Mouse (Mus musculus): ENCODE data around the gene Clcnkb. TPM values are rescaled to one million over a fixed set of nuclear protein-coding genes. Genes with fewer than 3 reads are reported as not detected.

Clcnkb gene
- polyA plus RNA-seq, 1 experiment from 2014 or later: not detected

DNA sequence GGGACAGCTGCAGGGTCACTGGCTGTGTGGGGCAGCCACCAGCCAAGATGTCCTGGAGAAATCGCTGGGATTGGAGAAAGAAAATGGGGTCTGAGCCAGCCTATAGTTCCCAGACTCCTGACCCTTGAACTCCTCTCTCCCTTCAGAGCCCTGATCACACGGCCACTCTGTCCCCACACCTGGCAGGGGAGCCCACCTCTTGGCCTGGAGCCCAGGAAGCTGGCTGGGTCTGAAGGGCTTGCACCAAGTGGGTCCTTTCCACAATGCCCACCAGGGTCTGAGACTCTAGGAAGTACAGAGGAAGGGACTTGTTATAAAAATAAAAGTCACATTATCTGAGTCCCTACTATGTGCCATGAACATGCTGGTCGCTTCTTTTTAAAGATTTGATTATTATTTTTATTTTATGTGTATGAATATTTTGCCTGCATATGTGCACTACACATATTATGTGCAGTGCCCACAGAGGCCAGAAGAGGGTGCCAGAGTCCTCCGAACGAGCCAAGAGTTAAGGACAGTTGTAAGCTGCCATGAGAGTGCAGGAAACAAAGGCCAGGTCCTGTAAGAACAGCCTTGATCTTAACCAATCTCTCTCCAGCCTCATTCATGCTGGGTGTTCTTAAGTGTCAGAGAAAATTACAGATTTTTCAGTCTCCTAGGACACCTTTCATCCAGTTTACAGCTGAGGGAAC lies 28.6 kb downstream of the Clcnkb start:
- TF ChIP-seq CTCF (IDR thresholded peaks at IDR 0.05): peak; percentile 85
- TF ChIP-seq EP300 (IDR thresholded peaks at IDR 0.05): no peak
- 15% methylated on average over 5 of the region's 5 CpGs for whole genome bisulfite sequencing

DNA sequence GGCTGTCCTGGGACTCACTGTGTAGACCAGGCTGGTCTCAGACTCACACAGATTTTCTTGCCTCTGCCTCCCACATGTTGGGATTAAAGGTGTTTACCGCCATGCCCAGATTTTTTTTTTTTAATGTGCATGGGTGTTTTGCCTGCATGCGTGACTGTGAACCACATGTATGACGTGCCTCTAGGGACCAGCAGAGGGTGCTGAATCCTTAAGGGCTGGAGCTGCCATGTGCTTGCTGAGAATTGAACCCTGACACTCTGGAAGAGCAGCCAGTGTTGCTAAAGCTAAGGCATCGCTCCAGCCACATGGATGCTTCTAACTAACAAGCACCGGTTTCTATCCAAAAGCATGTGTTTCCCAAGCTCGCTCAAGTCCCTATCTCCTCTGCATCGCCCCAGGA lies 29.7 kb downstream of the Clcnkb start:
- WGBS: 73% methylated on average over 7 of the region's 7 CpGs
- TF ChIP-seq EP300 (IDR thresholded peaks at IDR 0.05) (no peak), CTCF (IDR thresholded peaks at IDR 0.05) (peak; percentile 15)
- H3K9me3 ChIP-seq (ENCODE audit: low read length): no peaks in the 10 kb centered on the region

More for the DNA sequence above, 28.6 kb downstream of the Clcnkb start:
- Histone ChIP-seq H3K27ac (ENCODE audit: low read length) (no peak overlapping the region), H3K4me3 (ENCODE audit: low read depth, low read length) (no peak overlapping the region), H3K4me2 (replicated peaks; ENCODE audit: low read depth, low read length) (no peak overlapping the region), H3K36me3 (ENCODE audit: insufficient read depth, low read length) (no peaks in the 10 kb centered on the region), H3K9me3 (ENCODE audit: low read length) (no peaks in the 10 kb centered on the region), H3K27me3 (replicated peaks; ENCODE audit: insufficient read depth, low read length) (peaks cover 6% of the 10 kb centered on the region; the same call in 1 of the 2 replicates), H3K4me1 (ENCODE audit: insufficient read depth, low read depth, low read length) (peaks cover 6% of the 10 kb centered on the region), H3K9ac (replicated peaks; ENCODE audit: low read depth) (no peak overlapping the region)
- DNase-seq (ENCODE audit: low spot score): peak; percentile 82
- peak; percentile 69 for ATAC-seq

DNA sequence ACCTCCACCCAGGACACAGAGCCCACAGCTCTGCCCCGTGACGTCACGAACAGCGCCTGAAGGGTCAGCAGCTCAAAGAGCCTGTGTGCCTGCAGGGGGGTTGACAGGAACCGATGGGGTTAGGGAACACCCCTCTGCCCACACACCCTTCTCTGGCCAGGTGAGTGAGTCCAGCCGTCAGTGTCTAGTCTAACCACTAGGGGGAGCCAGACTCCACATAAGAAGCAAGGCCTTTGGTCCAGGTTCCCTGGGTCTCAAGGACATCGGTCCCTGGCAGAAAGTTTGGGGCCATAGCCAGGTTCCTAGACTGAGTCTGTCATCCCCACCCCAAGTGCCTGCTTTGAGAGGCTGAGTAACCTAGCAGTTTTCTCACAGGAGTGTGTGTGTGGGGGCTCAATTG lies 30.5 kb downstream of the Clcnkb start:
- H3K9ac ChIP-seq (replicated peaks; ENCODE audit: low read depth): no peak overlapping the region
- H3K27me3 ChIP-seq (replicated peaks; ENCODE audit: insufficient read depth, low read length): peaks cover 8% of the 10 kb centered on the region; the same call in 1 of the 2 replicates
- WGBS: 0% methylated on average over 4 of the region's 7 CpGs
- no peak overlapping the region for H3K27ac ChIP-seq (ENCODE audit: low read length)
- ATAC-seq (peak; percentile 55), DNase-seq (ENCODE audit: low spot score) (peak; percentile 76)
- no peaks in the 10 kb centered on the region for H3K36me3 ChIP-seq (ENCODE audit: insufficient read depth, low read length)
- TF ChIP-seq CTCF (IDR thresholded peaks at IDR 0.05) (peak; percentile 94), EP300 (IDR thresholded peaks at IDR 0.05) (no peak)
- no peak overlapping the region for H3K4me3 ChIP-seq (ENCODE audit: low read depth, low read length)
- H3K4me2 ChIP-seq (replicated peaks; ENCODE audit: low read depth, low read length): no peak overlapping the region
- no peaks in the 10 kb centered on the region for H3K9me3 ChIP-seq (ENCODE audit: low read length)
- peaks cover 7% of the 10 kb centered on the region for H3K4me1 ChIP-seq (ENCODE audit: insufficient read depth, low read depth, low read length)

More for the DNA sequence above, 29.7 kb downstream of the Clcnkb start:
- no peak overlapping the region for H3K27ac ChIP-seq (ENCODE audit: low read length)
- no peaks in the 10 kb centered on the region for H3K36me3 ChIP-seq (ENCODE audit: insufficient read depth, low read length)
- no peak for DNase-seq (ENCODE audit: low spot score)
- peaks cover 8% of the 10 kb centered on the region; the same call in 1 of the 2 replicates for H3K27me3 ChIP-seq (replicated peaks; ENCODE audit: insufficient read depth, low read length)
- no peak overlapping the region for H3K4me3 ChIP-seq (ENCODE audit: low read depth, low read length)
- H3K4me2 ChIP-seq (replicated peaks; ENCODE audit: low read depth, low read length): no peak overlapping the region
- ATAC-seq: no peak
- H3K9ac ChIP-seq (replicated peaks; ENCODE audit: low read depth): no peak overlapping the region
- H3K4me1 ChIP-seq (ENCODE audit: insufficient read depth, low read depth, low read length): peaks cover 7% of the 10 kb centered on the region

DNA sequence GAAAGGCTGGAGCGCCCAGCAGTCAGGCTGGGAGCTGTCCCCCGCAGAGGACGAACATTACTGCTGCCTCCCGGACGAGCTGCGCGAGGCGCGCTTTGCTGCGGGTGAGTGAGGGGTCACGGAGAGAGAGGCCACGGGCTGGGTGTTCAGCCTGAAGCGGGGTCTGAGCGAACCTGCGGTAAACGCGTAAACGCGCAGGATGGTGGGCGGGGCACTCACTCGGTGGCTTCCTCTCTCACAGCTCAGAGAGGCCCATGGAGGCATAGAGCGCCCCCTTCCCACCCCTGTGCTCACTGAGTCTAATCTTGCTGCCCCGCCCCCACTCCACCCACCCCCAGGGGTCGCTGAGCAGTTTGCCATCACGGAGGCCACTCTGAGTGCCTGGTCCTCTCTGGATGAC lies 33.4 kb downstream of the Clcnkb start:
- no peaks in the 10 kb centered on the region for H3K9me3 ChIP-seq (ENCODE audit: low read length)
- H3K27me3 ChIP-seq (replicated peaks; ENCODE audit: insufficient read depth, low read length): peaks cover 8% of the 10 kb centered on the region; the same call in 1 of the 2 replicates
- peak; percentile 10 for ATAC-seq
- H3K4me2 ChIP-seq (replicated peaks; ENCODE audit: low read depth, low read length): peak overlapping the region; percentile 59
- no peaks in the 10 kb centered on the region for H3K36me3 ChIP-seq (ENCODE audit: insufficient read depth, low read length)
- peaks cover 7% of the 10 kb centered on the region for H3K4me1 ChIP-seq (ENCODE audit: insufficient read depth, low read depth, low read length)
- no peak overlapping the region for H3K27ac ChIP-seq (ENCODE audit: low read length)
- DNase-seq (ENCODE audit: low spot score): no peak
- no peak overlapping the region for H3K9ac ChIP-seq (replicated peaks; ENCODE audit: low read depth)
- no peak for TF ChIP-seq EP300 (IDR thresholded peaks at IDR 0.05)
- no peak for TF ChIP-seq CTCF (IDR thresholded peaks at IDR 0.05)
- H3K4me3 ChIP-seq (ENCODE audit: low read depth, low read length): peak overlapping the region; percentile 8; the same call in 1 of the 2 replicates
- WGBS: 1% methylated on average over 24 of the region's 25 CpGs

DNA sequence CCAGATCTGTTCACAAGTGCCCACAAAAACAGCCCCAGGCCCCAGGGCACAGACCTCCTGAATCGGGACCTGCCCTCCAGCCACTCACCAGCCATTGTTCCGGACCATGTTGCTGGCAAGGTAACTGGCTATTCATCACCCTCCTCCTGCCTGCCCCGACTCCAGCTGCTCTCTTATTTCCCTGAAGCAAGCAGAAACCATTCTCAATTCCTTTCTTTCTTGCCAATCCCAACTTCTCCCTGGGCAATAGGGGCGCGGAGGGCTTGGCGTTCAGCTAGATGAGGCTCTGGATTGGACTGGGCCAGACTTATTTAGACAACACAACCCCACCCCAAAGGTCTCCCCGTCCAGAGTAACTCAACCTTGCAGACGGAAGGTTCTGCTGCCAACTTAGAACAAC lies 36.1 kb downstream of the Clcnkb start:
- no peak for TF ChIP-seq CTCF (IDR thresholded peaks at IDR 0.05)
- no peak for TF ChIP-seq EP300 (IDR thresholded peaks at IDR 0.05)
- H3K36me3 ChIP-seq (ENCODE audit: insufficient read depth, low read length): no peaks in the 10 kb centered on the region
- ATAC-seq (no peak), DNase-seq (ENCODE audit: low spot score) (no peak)
- H3K4me1 ChIP-seq (ENCODE audit: insufficient read depth, low read depth, low read length): peaks cover 7% of the 10 kb centered on the region
- H3K9ac ChIP-seq (replicated peaks; ENCODE audit: low read depth): no peak overlapping the region
- 69% methylated on average over 8 of the region's 8 CpGs for WGBS
- H3K27ac ChIP-seq (ENCODE audit: low read length): no peak overlapping the region
- H3K4me3 ChIP-seq (ENCODE audit: low read depth, low read length): no peak overlapping the region
- no peaks in the 10 kb centered on the region for H3K9me3 ChIP-seq (ENCODE audit: low read length)
- H3K4me2 ChIP-seq (replicated peaks; ENCODE audit: low read depth, low read length): no peak overlapping the region
- peaks cover 8% of the 10 kb centered on the region; the same call in 1 of the 2 replicates for H3K27me3 ChIP-seq (replicated peaks; ENCODE audit: insufficient read depth, low read length)

DNA sequence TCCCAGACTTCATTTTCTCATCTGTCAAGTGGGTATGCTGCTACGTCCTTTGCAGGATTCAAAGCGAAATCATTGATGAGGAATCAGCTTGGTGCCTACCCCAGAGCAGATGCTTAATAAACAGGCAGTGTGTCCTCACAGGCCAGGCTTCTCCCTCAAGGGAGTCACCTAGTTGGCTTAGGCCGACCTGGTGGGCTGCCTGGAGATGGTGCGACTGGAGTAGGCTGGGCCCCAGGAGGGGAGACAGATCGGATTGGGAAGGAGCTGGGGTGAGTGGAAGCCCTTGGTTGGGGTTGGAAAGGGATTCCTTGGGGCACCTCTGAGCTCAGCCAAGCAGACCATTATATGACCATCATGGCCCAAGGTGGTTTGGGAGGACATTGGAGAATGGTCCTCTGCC lies 43.4 kb downstream of the Clcnkb start:
- H3K27me3 ChIP-seq (replicated peaks; ENCODE audit: insufficient read depth, low read length): 0 out of 2 replicates have a peak, but pooled peaks cover 5% of the 10 kb centered on the region
- no peak overlapping the region for H3K4me2 ChIP-seq (replicated peaks; ENCODE audit: low read depth, low read length)
- H3K4me3 ChIP-seq (ENCODE audit: low read depth, low read length): no peak overlapping the region
- H3K36me3 ChIP-seq (ENCODE audit: insufficient read depth, low read length): no peaks in the 10 kb centered on the region
- no peak overlapping the region for H3K27ac ChIP-seq (ENCODE audit: low read length)
- H3K9ac ChIP-seq (replicated peaks; ENCODE audit: low read depth): no peak overlapping the region
- no peaks in the 10 kb centered on the region for H3K9me3 ChIP-seq (ENCODE audit: low read length)
- no peaks in the 10 kb centered on the region for H3K4me1 ChIP-seq (ENCODE audit: insufficient read depth, low read depth, low read length)
- DNase-seq (ENCODE audit: low spot score) (no peak), ATAC-seq (no peak)
- TF ChIP-seq CTCF (IDR thresholded peaks at IDR 0.05) (no peak), EP300 (IDR thresholded peaks at IDR 0.05) (no peak)
- 87% methylated on average over 5 of the region's 5 CpGs for WGBS
